10 mouse cellular contexts compared by ENCODE assay signal in the genomic region with DNA sequence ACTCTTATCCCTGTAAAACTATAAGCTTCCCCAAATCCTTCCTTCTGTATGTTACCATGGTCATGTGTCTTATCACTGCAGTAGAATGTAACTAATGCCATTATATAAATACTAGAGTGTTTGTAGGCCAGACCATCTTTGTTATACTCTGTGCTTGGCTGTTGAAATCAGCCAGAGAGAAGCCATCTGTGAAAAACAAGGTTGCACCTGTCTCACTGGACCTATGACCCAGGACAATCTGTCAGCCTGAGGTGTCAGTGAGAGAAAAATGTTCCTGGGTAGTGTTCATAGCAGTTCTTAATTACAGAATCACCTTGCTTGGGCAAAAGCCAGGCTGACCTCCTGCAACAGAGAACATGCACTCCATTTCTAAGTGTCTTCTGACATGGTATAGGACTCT.
"Had no signal": no experiment of that assay in that cellular context is flagged by ENCODE, and none has a peak within 500 bp of the region (broad histone marks: within the 10 kb centered on the region; RNA-seq: fewer than 3 reads in every experiment).

No protein-coding gene starts in this region.

- DNase-seq: kidney, postnatal 14 days; kidney, postnatal 4 days; liver, embryonic 13.5 days; lung, adult 2 months; lung, postnatal 14 days; right cerebral cortex, adult 18-20 months; right cerebral cortex, postnatal 25 days; spleen, adult 18-20 months; thymus, adult 18-20 months; thymus, postnatal 36 days had no signal
